Mouse (Mus musculus) cerebellum, postnatal 36 days (tissue): ENCODE data around the gene Zan.

Experiments
- DNase-seq, 2 experiments: peaks; one replicate each; pipeline ENCODE4 v3.0.0; 2021 to 2022; ENCODE audit warnings: mixed read lengths in 2 of 2

The Zan gene

DNA sequence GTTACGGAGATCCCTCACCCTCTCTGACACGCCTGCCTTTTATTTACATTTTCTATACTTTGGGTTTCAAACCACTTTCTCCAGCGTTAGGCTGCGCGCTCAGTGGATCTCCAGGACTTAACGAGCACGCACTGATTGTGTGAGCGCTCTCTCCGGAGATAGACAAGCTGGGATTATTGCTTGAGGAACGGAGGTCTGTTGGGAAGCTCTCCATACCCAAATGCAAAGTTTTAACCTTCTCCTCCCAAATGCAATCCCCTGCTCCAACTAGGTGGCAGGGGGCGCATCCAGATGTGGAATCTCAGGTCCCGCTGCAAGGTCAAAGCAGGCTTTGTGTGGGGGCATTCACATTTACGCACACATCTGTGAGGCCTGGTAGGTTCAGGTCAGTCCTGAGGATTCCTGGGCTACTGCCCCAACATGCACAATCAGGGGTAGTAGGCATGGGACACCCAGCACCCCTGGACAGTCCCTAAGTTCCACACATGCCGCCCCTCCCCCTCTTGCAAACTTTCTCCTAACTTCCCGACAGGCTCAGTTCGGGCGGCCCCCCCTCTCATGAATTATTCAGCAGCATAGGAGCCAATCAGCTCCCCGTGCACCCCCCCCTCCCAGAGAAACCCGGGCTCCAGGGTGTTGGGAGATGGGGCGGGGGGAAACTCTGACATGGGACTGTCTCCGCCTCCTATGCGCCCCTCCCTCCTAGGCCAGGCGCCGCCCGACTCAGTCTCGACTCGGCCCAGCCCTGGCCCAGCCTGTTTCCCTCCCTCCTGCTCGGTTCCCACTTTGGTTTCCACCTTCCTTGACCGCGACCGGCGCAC is 127.3 kb downstream of the Zan start, which contains the start of gene Ephb4:
Gene Ephb4 (plus strand): TSS at position 726 of the 821 bp plus-strand sequence.
- peak in 1 of 2 experiments; percentile 26 for DNase-seq

GRCm38 (mm10) chr5:137348482-137349383 is 128.1 kb downstream of the Zan start:
- no peak for DNase-seq

- DNase-seq = no peak
Observed at GRCm38 (mm10) chr5:137347856-137348255, 129.0 kb downstream of the Zan start.

DNA sequence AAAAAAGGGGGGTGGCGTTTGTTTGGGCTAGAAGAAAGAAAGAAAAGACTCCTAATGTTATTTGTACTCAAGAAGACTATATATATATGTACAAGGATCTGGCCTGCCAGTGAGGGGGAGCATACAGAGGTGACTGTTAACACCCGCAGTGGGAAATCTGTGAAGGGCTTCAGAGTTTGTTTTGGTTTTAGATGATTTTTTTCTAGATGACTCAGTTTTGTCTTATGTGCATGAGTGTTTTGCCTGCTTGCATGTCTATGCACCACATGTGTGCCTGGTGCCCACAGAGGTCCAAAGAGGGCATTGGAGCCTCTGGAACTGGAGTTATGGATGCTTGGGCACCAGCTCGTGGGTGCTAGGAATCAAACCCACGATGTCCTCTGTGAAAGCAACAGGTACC is 129.9 kb downstream of the Zan start:
- no peak for DNase-seq

GRCm38 (mm10) chr5:137346388-137346787 is 130.5 kb downstream of the Zan start:
- DNase-seq = no peak

DNA sequence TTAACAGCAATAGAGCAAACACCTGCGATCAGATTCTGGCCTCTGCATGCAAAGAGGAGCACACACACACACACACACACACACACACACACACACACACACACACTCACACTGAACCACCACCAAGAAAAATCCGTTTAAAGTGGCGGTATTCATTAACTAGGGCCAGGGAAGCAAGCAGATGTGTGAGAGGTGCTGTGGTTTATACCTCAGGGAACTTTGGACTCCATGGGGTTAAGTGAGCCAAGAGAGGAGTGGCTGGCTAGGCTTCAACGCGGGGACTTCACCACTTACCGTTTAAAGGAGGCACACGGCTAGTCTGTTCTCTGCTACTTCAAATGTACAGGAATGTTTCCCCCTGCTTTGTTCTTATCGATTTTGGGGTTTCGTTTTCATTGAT is 131.0 kb downstream of the Zan start:
- DNase-seq = no peak

DNA sequence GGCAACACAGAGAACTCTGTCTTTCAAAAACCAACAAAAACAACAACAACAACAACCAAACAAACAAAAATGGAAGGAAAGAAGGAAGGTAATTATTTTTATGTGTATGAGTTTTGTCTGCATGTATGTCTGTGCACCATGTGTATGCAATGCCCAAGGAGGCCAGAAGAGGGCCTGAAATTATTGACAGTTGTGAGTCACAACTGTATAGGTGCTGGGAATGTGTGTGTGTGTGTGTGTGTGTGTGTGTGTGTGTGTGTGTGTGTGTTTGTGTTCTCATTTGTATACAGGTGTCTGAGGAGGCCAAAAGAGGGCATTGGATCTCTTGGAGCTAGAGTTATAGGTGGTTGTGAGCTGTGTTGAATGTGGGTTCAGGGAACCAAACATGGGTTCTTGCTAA is 133.0 kb downstream of the Zan start:
- DNase-seq = no peak

DNA sequence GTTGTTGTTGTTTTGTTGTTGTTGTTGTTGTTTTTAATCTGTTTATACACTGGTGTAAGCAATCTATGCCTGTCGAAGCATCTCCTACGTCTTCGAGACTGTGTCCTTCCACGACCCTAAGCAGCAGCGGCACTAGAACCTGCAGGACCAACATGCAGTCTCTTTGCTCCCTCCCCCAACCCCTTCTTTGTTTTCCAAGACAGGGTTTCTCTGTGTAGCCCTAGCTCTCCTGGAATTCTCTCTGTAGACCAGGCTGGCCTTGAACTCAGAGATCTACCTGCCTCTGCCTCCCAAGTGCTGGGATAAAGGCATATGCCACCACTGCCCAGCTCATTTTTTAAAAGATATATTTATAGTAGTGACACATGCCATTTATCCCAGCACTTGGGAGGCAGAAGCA is 133.5 kb downstream of the Zan start:
- no peak for DNase-seq

- no peak for DNase-seq
Observed at GRCm38 (mm10) chr5:137342407-137343012, 134.4 kb downstream of the Zan start.

DNA sequence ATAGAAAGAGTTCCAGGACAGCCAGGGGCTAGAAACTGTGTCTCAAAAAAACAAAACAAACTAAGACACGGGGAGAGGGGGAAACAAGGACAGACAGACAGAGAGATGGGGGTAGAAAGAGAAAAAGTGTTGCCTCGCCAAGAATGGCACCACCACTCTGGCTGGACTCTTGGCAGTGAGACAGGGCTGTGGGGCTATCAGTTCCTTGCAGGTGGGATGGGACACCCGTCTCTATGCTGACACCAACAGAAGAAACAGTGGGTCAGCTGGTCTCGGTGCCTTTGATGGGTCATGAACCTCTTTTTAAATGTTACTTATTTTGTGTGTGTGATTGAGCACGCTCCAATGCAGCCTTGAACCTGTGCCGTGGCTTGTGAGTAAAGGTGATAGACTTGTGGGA is 136.6 kb downstream of the Zan start:
- no peak for DNase-seq

- peak; percentile 41 to 44 for DNase-seq
Observed at GRCm38 (mm10) chr5:137339290-137339979, 137.4 kb downstream of the Zan start.

- peak in 1 of 2 experiments; percentile 27 for DNase-seq
Observed at GRCm38 (mm10) chr5:137338663-137339289, 138.1 kb downstream of the Zan start.

DNA sequence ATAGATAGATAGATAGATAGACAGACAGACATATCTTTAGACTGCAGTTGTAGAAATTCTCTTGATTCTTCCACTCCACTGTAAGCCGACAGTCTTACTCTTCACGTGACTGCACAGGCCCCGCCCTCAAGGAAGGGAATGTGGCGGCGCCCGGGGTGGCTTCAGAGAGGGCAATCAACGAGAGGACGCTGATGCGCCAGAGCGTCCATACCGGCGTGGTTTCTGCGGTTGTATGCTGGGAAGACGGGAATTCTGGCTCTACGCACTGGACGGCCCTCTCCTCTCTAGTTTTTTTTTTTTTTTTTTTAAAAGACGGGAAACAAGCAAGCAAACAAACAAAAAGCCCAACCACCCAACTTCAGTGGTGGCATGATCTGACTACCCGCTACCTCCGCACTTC is 138.6 kb downstream of the Zan start:
- DNase-seq = peak; percentile 91 to 94

- no peak for DNase-seq
Observed at GRCm38 (mm10) chr5:137337190-137337589, 139.7 kb downstream of the Zan start.

DNA sequence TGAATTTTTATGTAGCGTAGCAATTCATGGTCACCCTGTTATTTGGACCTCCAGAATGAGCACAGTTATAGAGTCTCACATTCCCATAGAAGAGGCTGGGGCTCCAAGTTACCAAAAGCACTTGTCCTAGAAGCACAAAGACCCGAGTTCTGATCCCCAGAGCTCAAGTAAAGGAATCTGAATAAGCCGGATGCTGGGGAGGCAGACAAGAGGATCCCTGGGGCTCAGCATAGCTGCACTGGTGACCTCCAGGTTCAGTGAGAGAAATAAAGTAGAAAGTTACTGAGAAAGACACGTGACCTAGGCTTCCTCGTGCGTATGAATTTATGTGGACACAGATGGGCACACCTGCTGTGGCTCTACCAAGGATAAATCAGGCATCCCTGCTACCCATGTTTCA is 141.8 kb downstream of the Zan start:
- DNase-seq = no peak

GRCm38 (mm10) chr5:137334317-137334716 is 142.5 kb downstream of the Zan start:
- no peak for DNase-seq

- peak; percentile 91 to 93 for DNase-seq
Observed at GRCm38 (mm10) chr5:137333512-137334174, 143.2 kb downstream of the Zan start, which contains the start of gene Slc12a9. TSS of gene Slc12a9 (minus strand) at chr5:137333597.

DNA sequence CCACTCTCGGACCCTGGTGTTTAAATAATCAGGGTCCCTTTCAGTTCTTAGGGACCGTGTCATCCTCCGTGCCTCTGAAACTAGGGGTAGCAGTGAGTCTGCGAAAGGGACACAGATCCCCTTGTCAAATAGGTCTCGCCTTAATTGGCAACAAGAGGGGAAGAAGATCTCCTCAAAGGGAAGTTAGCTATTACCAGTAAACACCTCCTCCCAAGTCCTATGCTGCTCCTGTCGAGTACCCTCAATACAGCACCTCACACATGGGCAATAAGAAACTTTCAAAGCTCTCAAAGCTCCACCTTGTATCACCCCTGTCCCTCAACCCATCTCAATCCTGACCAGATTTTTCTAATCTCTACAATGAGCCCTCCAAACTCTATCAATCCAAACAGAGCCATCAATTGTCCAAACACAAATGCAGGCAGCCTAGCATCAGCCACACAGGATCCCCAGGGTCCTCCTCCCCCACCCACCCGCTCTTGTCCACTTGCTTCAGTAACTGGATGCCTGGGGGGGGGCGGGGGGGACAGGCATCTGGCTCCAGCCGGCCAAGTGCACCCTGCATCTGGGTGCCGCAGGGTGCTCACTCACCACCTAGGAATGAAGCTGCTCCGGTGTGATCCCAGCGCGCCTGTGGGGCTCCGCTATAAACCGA is 143.9 kb downstream of the Zan start:
- no peak for DNase-seq

- DNase-seq = no peak
Observed at GRCm38 (mm10) chr5:137330910-137331309, 146.0 kb downstream of the Zan start.
